Mouse (Mus musculus): Measurements from ENCODE around the gene Slc25a29. TPM values are rescaled to one million over a fixed set of nuclear protein-coding genes. Genes with fewer than 3 reads are reported as not detected.
A peak's percentile ranks its signal among the peaks of the same experiment; 100 is the strongest.

Slc25a29 gene
- total RNA-seq, 2 experiments from 2014 or later, result 4.6 to 4.7 TPM

- no peak for DNase-seq
Observed at GRCm38 (mm10) chr12:108794979-108795537, 40.6 kb downstream of the Slc25a29 start.

- peak; percentile 85 for DNase-seq
Observed at GRCm38 (mm10) chr12:108794078-108794711, 41.5 kb downstream of the Slc25a29 start.

GRCm38 (mm10) chr12:108793453-108793941, 42.2 kb downstream of the Slc25a29 start:
- DNase-seq, result peak; percentile 42

GRCm38 (mm10) chr12:108792546-108793452, 42.9 kb downstream of the Slc25a29 start, which contains the start of gene Yy1:
Gene Yy1, plus strand, starts transcription at chr12:108792973.
- peak; percentile 98 for DNase-seq

GRCm38 (mm10) chr12:108792152-108792545, 43.5 kb downstream of the Slc25a29 start:
- DNase-seq, result peak; percentile 86

GRCm38 (mm10) chr12:108787329-108787728, 48.4 kb downstream of the Slc25a29 start:
- no peak for DNase-seq

- no peak for DNase-seq
Observed at GRCm38 (mm10) chr12:108785161-108785560, 50.5 kb downstream of the Slc25a29 start.

GRCm38 (mm10) chr12:108780108-108780877, 55.4 kb downstream of the Slc25a29 start:
- no peak for DNase-seq

Small RNAs within 50 kb of the gene (microRNA-seq; reads per million reads assigned to microRNA genes)
- 23.8 to 42.0 reads per million in 2 experiments for gene Mir345

Other genes with a start within 250 kb of the Slc25a29 start
- under 1 TPM; 0.19 to 0.20 TPM for gene Degs2, start 133.6 kb downstream of the Slc25a29 start, total RNA-seq (2021)
- gene Yy1, start 42.9 kb downstream of the Slc25a29 start, total RNA-seq (2021), result 10 to 100 TPM; 25.0 to 35.5 TPM
- gene Slc25a47, start 163 bp upstream of the Slc25a29 start, total RNA-seq (2021), result 1 to 10 TPM; 5.2 to 9.1 TPM
- gene Wdr25, start 57.7 kb upstream of the Slc25a29 start, total RNA-seq (2021), result 1 to 10 TPM; 4.1 to 5.2 TPM
- gene Wars, start 58.3 kb upstream of the Slc25a29 start, total RNA-seq (2021), result 10 to 100 TPM; 24.1 to 26.8 TPM
- gene Begain, start 232.3 kb upstream of the Slc25a29 start, total RNA-seq (2021), result 1 to 10 TPM; 2.7 to 3.5 TPM